Mouse (Mus musculus) midbrain, embryonic 14.5 days (tissue): ENCODE measurements around the gene Ipp. TPM values are rescaled to one million over a fixed set of nuclear protein-coding genes. Genes with fewer than 3 reads are reported as not detected.
A peak's percentile ranks its signal among the peaks of the same experiment; 100 is the strongest.

ENCODE experiments used
- ATAC-seq: fragments of 200-750 bp; cut with Nextera tagmentation; 2 replicates; pipeline ENCODE4 v1.8.0; 2017; ENCODE audit warnings: moderate number of reproducible peaks, moderate library complexity; ENCODE audit not compliant: low FRiP score, low TSS enrichment
- DNase-seq: peaks from one replicate; pipeline ENCODE4 v3.0.0-alpha.2; 2015
- H3K27ac ChIP-seq: fragments of 300-500 bp; sonication (generic); replicated peaks from 2 replicates; pipeline ENCODE4 v1.5.1; 2014; ENCODE audit warnings: mild to moderate bottlenecking, low read depth, low read length, moderate library complexity
- H3K27me3 ChIP-seq: fragments of 300-500 bp; sonication (generic); 2 replicates; pipeline ENCODE4 v1.6.1; 2014; ENCODE audit warnings: low read length, control low read depth, mixed read lengths; ENCODE audit not compliant: control insufficient read depth, insufficient read depth
- H3K36me3 ChIP-seq: fragments of 300-500 bp; sonication (generic); 2 replicates; pipeline ENCODE4 v1.6.1; 2014; ENCODE audit warnings: low read length, control low read depth; ENCODE audit not compliant: control insufficient read depth, insufficient read depth
- H3K4me1 ChIP-seq: fragments of 300-500 bp; sonication (generic); 2 replicates; pipeline ENCODE4 v1.6.1; 2014; ENCODE audit warnings: mild to moderate bottlenecking, antibody characterized with exemption, low read length, control low read depth; ENCODE audit not compliant: control insufficient read depth, insufficient read depth
- H3K4me2 ChIP-seq: fragments of 300-500 bp; sonication (generic); 2 replicates; pipeline ENCODE4 v1.6.1; 2014; ENCODE audit warnings: mild to moderate bottlenecking, low read length, moderate library complexity
- H3K4me3 ChIP-seq: fragments of 300-500 bp; sonication (generic); replicated peaks from 2 replicates; pipeline ENCODE4 v1.5.1; 2014; ENCODE audit warnings: low read depth, low read length
- H3K9ac ChIP-seq: fragments of 300-500 bp; sonication (generic); replicated peaks from 2 replicates; pipeline ENCODE4 v1.6.1; 2014; ENCODE audit warnings: mild to moderate bottlenecking, low read length, moderate library complexity
- H3K9me3 ChIP-seq: fragments of 300-500 bp; sonication (generic); 2 replicates; pipeline ENCODE4 v1.6.1; 2016; ENCODE audit warnings: low read length, control low read depth, mixed read lengths; ENCODE audit not compliant: control insufficient read depth
- WGBS: fragments of 180-500 bp; shearing (Covaris S2); extraction: QIAGEN DNeasy Blood & Tissue Kit; methylation state at CpG from one replicate; pipeline ENCODE4 v1.1.7; 2014; 5-methylcytosine and 5-hydroxymethylcytosine counted together
- polyA plus RNA-seq: library from polyadenylated mRNA; unstranded; fragments of >200 nt; fragmentation: Nextera tagmentation; extraction: Ambion mirVana; gene quantifications from 2 replicates; pipeline ENCODE4 v1.2.1, GENCODE M21; 2014

Ipp gene
- polyA plus RNA-seq = 4.5 and 5.3 TPM in 2 replicates

- peaks cover 7% of the 10 kb centered on the region for H3K4me1 ChIP-seq
- H3K27me3 ChIP-seq = no peaks in the 10 kb centered on the region
- WGBS = 1% methylated on average over 55 of the region's 55 CpGs
- H3K4me3 ChIP-seq = peak within 1 kb of the TSS; percentile 51
- no peaks in the 10 kb centered on the region for H3K9me3 ChIP-seq
- peak within 1 kb of the TSS; percentile 80 for H3K9ac ChIP-seq
- DNase-seq (peak; percentile 98), ATAC-seq (peak; percentile 99)
- H3K36me3 ChIP-seq = no peaks in the 10 kb centered on the region
- peak within 1 kb of the TSS; percentile 88 for H3K27ac ChIP-seq
- peak within 1 kb of the TSS; percentile 59 for H3K4me2 ChIP-seq
Measured at GRCm38 (mm10) chr4:116507425-116508218, at the start of gene Ipp. TSS of gene Ipp (plus strand) at chr4:116507549.

- DNase-seq = no peak
- no peak for ATAC-seq
- no peak overlapping the region for H3K9ac ChIP-seq
- peaks cover 20% of the 10 kb centered on the region for H3K4me1 ChIP-seq
- H3K4me2 ChIP-seq = peak overlapping the region; percentile 65; the same call in 1 of the 2 replicates
- no peaks in the 10 kb centered on the region for H3K36me3 ChIP-seq
- H3K4me3 ChIP-seq = no peak overlapping the region
- 97% methylated on average over 3 of the region's 3 CpGs for WGBS
- no peak overlapping the region for H3K27ac ChIP-seq
- no peaks in the 10 kb centered on the region for H3K9me3 ChIP-seq
- H3K27me3 ChIP-seq = no peaks in the 10 kb centered on the region
Measured at GRCm38 (mm10) chr4:116461943-116462342, 45.4 kb upstream of the Ipp start.

- DNase-seq (no peak), ATAC-seq (peak; percentile 83)
- WGBS = under 1% methylated on average over 74 of the region's 74 CpGs
- Histone ChIP-seq H3K9ac (peak overlapping the region; percentile 88), H3K36me3 (no peaks in the 10 kb centered on the region), H3K9me3 (no peaks in the 10 kb centered on the region), H3K4me1 (peaks cover 20% of the 10 kb centered on the region), H3K4me3 (peak overlapping the region; percentile 93), H3K4me2 (peak overlapping the region; percentile 65), H3K27ac (peak overlapping the region; percentile 95), H3K27me3 (no peaks in the 10 kb centered on the region)
Measured at GRCm38 (mm10) chr4:116463231-116464125, 43.9 kb upstream of the Ipp start.

- H3K27me3 ChIP-seq = no peaks in the 10 kb centered on the region
- no peaks in the 10 kb centered on the region for H3K9me3 ChIP-seq
- H3K4me1 ChIP-seq = peaks cover 20% of the 10 kb centered on the region
- peak within 1 kb of the TSS; percentile 93 for H3K4me3 ChIP-seq
- DNase-seq (peak; percentile 98), ATAC-seq (peak; percentile 92)
- H3K4me2 ChIP-seq = peak within 1 kb of the TSS; percentile 65
- H3K9ac ChIP-seq = peak within 1 kb of the TSS; percentile 88
- H3K27ac ChIP-seq = peak within 1 kb of the TSS; percentile 95
- under 1% methylated on average over 59 of the region's 68 CpGs for WGBS
- H3K36me3 ChIP-seq = no peaks in the 10 kb centered on the region
Measured at GRCm38 (mm10) chr4:116464126-116464981, 43.0 kb upstream of the Ipp start, which contains the start of gene Mast2. TSS of gene Mast2 (minus strand) at chr4:116464183.

- Histone ChIP-seq H3K9me3 (no peaks in the 10 kb centered on the region), H3K4me3 (no peak overlapping the region), H3K27me3 (no peaks in the 10 kb centered on the region), H3K4me1 (0 out of 2 replicates have a peak, but pooled peaks cover 3% of the 10 kb centered on the region), H3K4me2 (no peak overlapping the region), H3K9ac (no peak overlapping the region), H3K27ac (no peak overlapping the region), H3K36me3 (no peaks in the 10 kb centered on the region)
- DNase-seq (no peak), ATAC-seq (no peak)
- WGBS = 78% methylated on average over 2 of the region's 2 CpGs
Measured at GRCm38 (mm10) chr4:116481322-116481721, 26.0 kb upstream of the Ipp start.

GRCm38 (mm10) chr4:116483476-116483875, 23.9 kb upstream of the Ipp start:
- H3K9ac ChIP-seq = no peak overlapping the region
- 0 out of 2 replicates have a peak overlapping the region, but pooled peaks have one; percentile 17 for H3K27ac ChIP-seq
- H3K4me1 ChIP-seq = 0 out of 2 replicates have a peak, but pooled peaks cover 3% of the 10 kb centered on the region
- WGBS = 30% methylated on average over 2 of the region's 2 CpGs
- no peaks in the 10 kb centered on the region for H3K9me3 ChIP-seq
- no peak overlapping the region for H3K4me2 ChIP-seq
- no peak overlapping the region for H3K4me3 ChIP-seq
- no peaks in the 10 kb centered on the region for H3K27me3 ChIP-seq
- no peaks in the 10 kb centered on the region for H3K36me3 ChIP-seq
- DNase-seq (peak; percentile 37), ATAC-seq (no peak)

- Histone ChIP-seq H3K27ac (peak overlapping the region; percentile 17; the same call in 1 of the 2 replicates), H3K4me1 (no peaks in the 10 kb centered on the region), H3K9me3 (0 out of 2 replicates have a peak, but pooled peaks cover 3% of the 10 kb centered on the region), H3K27me3 (no peaks in the 10 kb centered on the region), H3K9ac (no peak overlapping the region), H3K4me2 (no peak overlapping the region), H3K4me3 (no peak overlapping the region), H3K36me3 (no peaks in the 10 kb centered on the region)
- DNase-seq (peak; percentile 54), ATAC-seq (no peak)
- WGBS = 71% methylated on average over 2 of the region's 2 CpGs
Measured at GRCm38 (mm10) chr4:116491119-116491536, 16.2 kb upstream of the Ipp start.

GRCm38 (mm10) chr4:116491886-116492285, 15.5 kb upstream of the Ipp start:
- H3K27ac ChIP-seq = no peak overlapping the region; the same call in 1 of the 2 replicates
- DNase-seq (peak; percentile 2), ATAC-seq (no peak)
- H3K4me1 ChIP-seq = no peaks in the 10 kb centered on the region
- H3K4me2 ChIP-seq = no peak overlapping the region
- no peak overlapping the region for H3K4me3 ChIP-seq
- no peaks in the 10 kb centered on the region for H3K36me3 ChIP-seq
- 0 out of 2 replicates have a peak, but pooled peaks cover 3% of the 10 kb centered on the region for H3K9me3 ChIP-seq
- H3K27me3 ChIP-seq = no peaks in the 10 kb centered on the region
- WGBS = 97% methylated on average over 2 of the region's 2 CpGs
- no peak overlapping the region for H3K9ac ChIP-seq
